Mouse (Mus musculus) forebrain, embryonic 13.5 days (tissue): Measurements from ENCODE around the gene Cyp2t4. TPM values are rescaled to one million over a fixed set of nuclear protein-coding genes. Genes with fewer than 3 reads are reported as not detected.
A peak's percentile ranks its signal among the peaks of the same experiment; 100 is the strongest.

Experiments used
- ATAC-seq: fragments of 200-750 bp; cut with Nextera tagmentation; 2 replicates; pipeline ENCODE4 v1.8.0; 2017
- H3K27ac ChIP-seq: fragments of 300-500 bp; sonication (generic); 2 replicates; pipeline ENCODE4 v1.5.1; 2015; ENCODE audit warnings: inconsistent platforms, mild to moderate bottlenecking, moderate library complexity
- H3K27me3 ChIP-seq: fragments of 300-500 bp; sonication (generic); 2 replicates; pipeline ENCODE4 v1.6.1; 2015; ENCODE audit warnings: mild to moderate bottlenecking, inconsistent platforms
- H3K36me3 ChIP-seq: fragments of 300-500 bp; sonication (generic); 2 replicates; pipeline ENCODE4 v1.6.1; 2015; ENCODE audit warnings: mild to moderate bottlenecking, inconsistent platforms; ENCODE audit not compliant: poor library complexity, severe bottlenecking
- H3K4me1 ChIP-seq: fragments of 300-500 bp; sonication (generic); 2 replicates; pipeline ENCODE4 v1.6.1; 2015; ENCODE audit warnings: inconsistent platforms
- H3K4me2 ChIP-seq: fragments of 300-500 bp; sonication (generic); 2 replicates; pipeline ENCODE4 v1.6.1; 2015; ENCODE audit warnings: inconsistent platforms, mild to moderate bottlenecking, moderate library complexity
- H3K4me3 ChIP-seq: fragments of 300-500 bp; sonication (generic); 2 replicates; pipeline ENCODE4 v1.5.1; 2015; ENCODE audit warnings: mild to moderate bottlenecking, inconsistent platforms
- H3K9ac ChIP-seq: fragments of 300-500 bp; sonication (generic); 2 replicates; pipeline ENCODE4 v1.6.1; 2015; ENCODE audit warnings: mild to moderate bottlenecking, inconsistent platforms
- H3K9me3 ChIP-seq: fragments of 300-500 bp; sonication (generic); replicated peaks from 2 replicates; pipeline ENCODE4 v1.6.1; 2016; ENCODE audit warnings: inconsistent platforms
- WGBS: fragments of 180-500 bp; shearing (Covaris S2); methylation state at CpG from one replicate; pipeline ENCODE4 v1.1.7; 2015; 5-methylcytosine and 5-hydroxymethylcytosine counted together
- polyA plus RNA-seq: library from polyadenylated mRNA; unstranded; fragments of >200 nt; fragmentation: Nextera tagmentation; extraction: Ambion mirVana; gene quantifications from 2 replicates; pipeline ENCODE4 v1.2.1, GENCODE M21; 2015

Cyp2t4 gene
- polyA plus RNA-seq, 1 experiment from 2014 or later, result 0.17 TPM

DNA sequence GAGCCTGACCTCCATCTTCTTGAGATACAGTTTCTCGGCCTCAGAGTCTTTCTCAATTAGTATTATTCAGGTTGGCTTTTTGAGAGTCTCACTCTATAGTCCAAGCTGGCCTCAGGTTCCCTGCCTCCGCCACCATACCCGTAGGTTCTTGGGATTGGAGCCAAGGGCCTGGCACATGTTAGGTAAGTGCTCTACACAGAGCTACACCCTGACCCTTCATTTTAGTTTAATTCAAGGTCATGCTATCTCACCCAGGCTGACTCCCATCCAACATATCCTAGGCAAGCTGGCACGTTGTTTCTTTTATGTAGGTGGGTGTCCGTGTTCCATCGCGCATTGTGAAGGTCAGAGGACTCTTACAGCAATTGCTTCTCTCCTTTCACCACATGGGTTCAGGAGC, 21.4 kb downstream of the Cyp2t4 start:
- Histone ChIP-seq H3K4me3 (no peak overlapping the region), H3K36me3 (peaks cover 51% of the 10 kb centered on the region), H3K27ac (no peak overlapping the region), H3K9ac (no peak overlapping the region), H3K9me3 (no peaks in the 10 kb centered on the region), H3K4me2 (no peak overlapping the region), H3K4me1 (peaks cover 14% of the 10 kb centered on the region), H3K27me3 (no peaks in the 10 kb centered on the region)
- WGBS, result 93% methylated on average over 7 of the region's 7 CpGs
- ATAC-seq, result no peak

- WGBS, result 21% methylated on average over 4 of the region's 4 CpGs
- H3K27ac ChIP-seq, result peak overlapping the region; percentile 85
- peak overlapping the region; percentile 56 for H3K4me2 ChIP-seq
- H3K36me3 ChIP-seq, result peaks cover 29% of the 10 kb centered on the region
- no peaks in the 10 kb centered on the region for H3K27me3 ChIP-seq
- H3K9ac ChIP-seq, result peak overlapping the region; percentile 54
- peaks cover 18% of the 10 kb centered on the region for H3K4me1 ChIP-seq
- no peak; the same call in 1 of the 2 replicates for ATAC-seq
- peak overlapping the region; percentile 61 for H3K4me3 ChIP-seq
- H3K9me3 ChIP-seq, result no peaks in the 10 kb centered on the region
Observed at GRCm38 (mm10) chr7:27177942-27178323, 24.4 kb downstream of the Cyp2t4 start.

GRCm38 (mm10) chr7:27178324-27179216, 25.1 kb downstream of the Cyp2t4 start, which contains the start of gene Rab4b:
TSS of gene Rab4b (minus strand) at chr7:27178896.
- H3K27ac ChIP-seq, result peak within 1 kb of the TSS; percentile 85
- no peaks in the 10 kb centered on the region for H3K9me3 ChIP-seq
- peak within 1 kb of the TSS; percentile 57 for H3K9ac ChIP-seq
- WGBS, result under 1% methylated on average over 51 of the region's 53 CpGs
- H3K36me3 ChIP-seq, result peaks cover 29% of the 10 kb centered on the region
- no peaks in the 10 kb centered on the region for H3K27me3 ChIP-seq
- peak within 1 kb of the TSS; percentile 56 for H3K4me2 ChIP-seq
- peaks cover 18% of the 10 kb centered on the region for H3K4me1 ChIP-seq
- peak within 1 kb of the TSS; percentile 61 for H3K4me3 ChIP-seq
- ATAC-seq, result peak; percentile 98

GRCm38 (mm10) chr7:27179217-27179918, 25.9 kb downstream of the Cyp2t4 start:
- ATAC-seq, result no peak; the same call in 1 of the 2 replicates
- WGBS, result 50% methylated on average over 16 of the region's 16 CpGs
- H3K27ac ChIP-seq, result peak overlapping the region; percentile 78
- no peaks in the 10 kb centered on the region for H3K9me3 ChIP-seq
- H3K36me3 ChIP-seq, result peaks cover 28% of the 10 kb centered on the region
- peak overlapping the region; percentile 57 for H3K9ac ChIP-seq
- H3K4me3 ChIP-seq, result peak overlapping the region; percentile 61
- peak overlapping the region; percentile 56 for H3K4me2 ChIP-seq
- H3K27me3 ChIP-seq, result no peaks in the 10 kb centered on the region
- peaks cover 18% of the 10 kb centered on the region for H3K4me1 ChIP-seq

DNA sequence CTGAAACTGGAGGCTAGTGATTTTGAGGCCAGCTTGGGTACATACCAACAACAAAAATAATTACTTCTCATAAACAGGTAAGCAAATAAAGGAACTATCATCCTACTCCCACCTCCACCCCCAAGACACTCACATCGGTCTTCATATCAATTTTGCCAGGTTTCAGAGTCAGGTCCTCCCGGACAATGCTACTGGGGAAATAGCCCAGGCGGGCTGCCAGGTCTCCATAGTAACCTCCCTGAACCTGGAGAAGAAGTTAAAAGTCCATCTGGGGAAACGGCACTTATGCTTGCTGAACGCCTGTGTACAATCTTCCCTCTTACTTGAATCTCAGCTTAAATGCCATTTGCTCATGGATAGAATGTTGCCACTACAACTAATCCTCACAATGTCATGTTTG, 26.5 kb downstream of the Cyp2t4 start:
- peaks cover 18% of the 10 kb centered on the region for H3K4me1 ChIP-seq
- WGBS, result 51% methylated on average over 5 of the region's 5 CpGs
- no peak overlapping the region for H3K4me2 ChIP-seq
- no peak for ATAC-seq
- no peak overlapping the region for H3K27ac ChIP-seq
- H3K4me3 ChIP-seq, result no peak overlapping the region
- no peak overlapping the region for H3K9ac ChIP-seq
- H3K9me3 ChIP-seq, result no peaks in the 10 kb centered on the region
- peaks cover 28% of the 10 kb centered on the region for H3K36me3 ChIP-seq
- no peaks in the 10 kb centered on the region for H3K27me3 ChIP-seq

- Histone ChIP-seq H3K27ac (no peak within 1 kb of the TSS), H3K4me3 (no peak within 1 kb of the TSS), H3K9ac (no peak within 1 kb of the TSS), H3K27me3 (no peaks in the 10 kb centered on the region), H3K36me3 (peaks cover 31% of the 10 kb centered on the region), H3K9me3 (no peaks in the 10 kb centered on the region), H3K4me1 (peaks cover 18% of the 10 kb centered on the region), H3K4me2 (no peak within 1 kb of the TSS)
- WGBS, result 67% methylated on average over 14 of the region's 14 CpGs
- ATAC-seq, result no peak
Observed at GRCm38 (mm10) chr7:27180837-27181695, 27.6 kb downstream of the Cyp2t4 start, which contains the start of the genes Gm21983 and Mia. TSS of gene Gm21983 (minus strand) at chr7:27181086. TSS of gene Mia (minus strand) at chr7:27181157.

GRCm38 (mm10) chr7:27182498-27182897, 29.0 kb downstream of the Cyp2t4 start:
- WGBS, result 77% methylated on average over 1 of the region's 1 CpGs
- no peak overlapping the region for H3K9ac ChIP-seq
- H3K4me3 ChIP-seq, result no peak overlapping the region
- ATAC-seq, result no peak
- peaks cover 45% of the 10 kb centered on the region for H3K36me3 ChIP-seq
- H3K27ac ChIP-seq, result no peak overlapping the region
- no peaks in the 10 kb centered on the region for H3K27me3 ChIP-seq
- no peak overlapping the region for H3K4me2 ChIP-seq
- peaks cover 17% of the 10 kb centered on the region for H3K4me1 ChIP-seq
- no peaks in the 10 kb centered on the region for H3K9me3 ChIP-seq

DNA sequence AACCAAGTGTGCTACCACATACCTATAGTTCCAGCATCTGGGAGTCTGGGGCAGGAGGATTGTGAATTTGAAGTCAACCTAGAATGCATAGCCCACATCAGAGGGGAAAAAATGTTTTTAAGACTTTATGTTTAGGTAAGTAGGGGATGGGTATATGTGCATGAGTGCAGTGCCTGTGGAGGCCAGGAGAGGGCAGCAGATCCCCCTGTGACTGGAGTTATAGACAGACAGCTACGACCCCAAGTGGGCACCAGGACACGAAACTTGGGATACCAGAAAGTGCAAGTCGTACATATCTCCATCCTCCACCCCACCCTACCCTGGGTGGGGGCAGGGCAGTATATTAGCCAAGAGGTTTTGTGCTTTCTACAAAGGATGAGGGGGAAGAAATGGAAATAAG, 31.4 kb downstream of the Cyp2t4 start:
- Histone ChIP-seq H3K27ac (no peak overlapping the region), H3K4me1 (peaks cover 4% of the 10 kb centered on the region; the same call in 1 of the 2 replicates), H3K27me3 (no peaks in the 10 kb centered on the region), H3K36me3 (peaks cover 70% of the 10 kb centered on the region), H3K9me3 (no peaks in the 10 kb centered on the region), H3K4me2 (no peak overlapping the region), H3K9ac (no peak overlapping the region), H3K4me3 (no peak overlapping the region)
- 69% methylated on average over 3 of the region's 3 CpGs for WGBS
- no peak for ATAC-seq

- Histone ChIP-seq H3K4me1 (no peaks in the 10 kb centered on the region), H3K36me3 (peaks cover 80% of the 10 kb centered on the region), H3K4me3 (no peak overlapping the region), H3K27ac (no peak overlapping the region), H3K9me3 (no peaks in the 10 kb centered on the region), H3K27me3 (no peaks in the 10 kb centered on the region), H3K9ac (no peak overlapping the region), H3K4me2 (no peak overlapping the region)
- ATAC-seq, result no peak
- WGBS, result 93% methylated on average over 5 of the region's 5 CpGs
Observed at GRCm38 (mm10) chr7:27185986-27186385, 32.5 kb downstream of the Cyp2t4 start.

- no peak overlapping the region for H3K9ac ChIP-seq
- H3K4me2 ChIP-seq, result no peak overlapping the region
- H3K4me3 ChIP-seq, result no peak overlapping the region
- H3K36me3 ChIP-seq, result peaks cover 97% of the 10 kb centered on the region
- H3K4me1 ChIP-seq, result peaks cover 16% of the 10 kb centered on the region
- no peak for ATAC-seq
- H3K27ac ChIP-seq, result no peak overlapping the region
- WGBS, result 94% methylated on average over 10 of the region's 10 CpGs
- no peaks in the 10 kb centered on the region for H3K9me3 ChIP-seq
- H3K27me3 ChIP-seq, result no peaks in the 10 kb centered on the region
Observed at GRCm38 (mm10) chr7:27189271-27189931, 35.9 kb downstream of the Cyp2t4 start.

DNA sequence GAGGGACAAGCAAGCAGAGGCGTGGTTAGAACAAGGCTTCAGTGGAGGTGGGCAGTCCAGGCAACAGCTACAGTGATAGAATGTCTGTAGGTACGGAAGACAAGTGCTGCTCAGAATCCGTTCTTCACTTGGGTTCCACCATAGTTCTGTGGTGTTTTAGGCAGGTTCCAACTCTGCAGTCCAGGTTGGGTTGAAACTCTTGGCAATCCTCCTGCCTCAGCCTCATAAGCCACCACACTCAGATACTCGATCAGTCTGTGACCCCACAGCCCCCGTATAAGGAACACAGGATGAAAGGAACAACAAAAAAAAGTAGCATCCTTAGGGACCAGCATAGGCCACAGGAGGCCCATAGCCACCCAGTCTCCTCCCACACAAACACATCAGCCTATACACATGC, 38.9 kb downstream of the Cyp2t4 start:
- 98% methylated on average over 5 of the region's 5 CpGs for WGBS
- Histone ChIP-seq H3K36me3 (peaks cover 66% of the 10 kb centered on the region), H3K9me3 (no peaks in the 10 kb centered on the region), H3K9ac (no peak overlapping the region), H3K4me3 (no peak overlapping the region), H3K27me3 (no peaks in the 10 kb centered on the region), H3K27ac (no peak overlapping the region), H3K4me1 (peaks cover 30% of the 10 kb centered on the region), H3K4me2 (no peak overlapping the region)
- ATAC-seq, result no peak
